Comparison of ENCODE assay signal across 14 mouse cellular contexts in genomic region chr3:41942964-41943363, GRCm38 (mm10).
A peak's percentile ranks its signal among the peaks of the same experiment; 100 is the strongest.
DNase-seq lines count a peak whose midpoint lies in the region; ATAC-seq lines count a peak whose summit lies in the region.
"Had no signal": no experiment of that assay in that cellular context is flagged by ENCODE, and none has a peak within 500 bp of the region (broad histone marks: within the 10 kb centered on the region; RNA-seq: fewer than 3 reads in every experiment).

No protein-coding gene starts in this region.

- no peak overlapping the region for H3K27ac ChIP-seq in hindbrain, embryonic 13.5 days
- no peak overlapping the region for H3K27ac ChIP-seq in hindbrain, embryonic 11.5 days (ENCODE audit: low read depth, low read length)
- no peak overlapping the region for H3K27ac ChIP-seq in neural tube, embryonic 11.5 days (ENCODE audit: low read depth, low read length)
- no peak overlapping the region for H3K27ac ChIP-seq in neural tube, embryonic 13.5 days (replicated peaks)
- H3K27ac ChIP-seq: limb, embryonic 15.5 days had no signal

- H3K4me2 ChIP-seq in hindbrain, embryonic 13.5 days, result no peak overlapping the region
- H3K4me2 ChIP-seq in hindbrain, embryonic 11.5 days (replicated peaks; ENCODE audit: low read depth, low read length), result no peak overlapping the region
- no peak overlapping the region for H3K4me2 ChIP-seq in neural tube, embryonic 11.5 days (ENCODE audit: low read depth)
- no peak overlapping the region for H3K4me2 ChIP-seq in neural tube, embryonic 13.5 days
- H3K4me2 ChIP-seq: limb, embryonic 15.5 days had no signal

- H3K9me3 ChIP-seq in hindbrain, embryonic 13.5 days, result no peaks in the 10 kb centered on the region
- H3K9me3 ChIP-seq in hindbrain, embryonic 11.5 days (ENCODE audit: control insufficient read depth, low read length), result no peaks in the 10 kb centered on the region
- no peaks in the 10 kb centered on the region for H3K9me3 ChIP-seq in neural tube, embryonic 11.5 days (ENCODE audit: control insufficient read depth, low read length)
- no peaks in the 10 kb centered on the region for H3K9me3 ChIP-seq in neural tube, embryonic 13.5 days
- H3K9me3 ChIP-seq: limb, embryonic 15.5 days had no signal

- peaks cover 13% of the 10 kb centered on the region for H3K4me1 ChIP-seq in hindbrain, embryonic 13.5 days (replicated peaks)
- no peaks in the 10 kb centered on the region for H3K4me1 ChIP-seq in hindbrain, embryonic 11.5 days (replicated peaks; ENCODE audit: control insufficient read depth, insufficient read depth, low read length)
- H3K4me1 ChIP-seq in neural tube, embryonic 11.5 days (ENCODE audit: control insufficient read depth, insufficient read depth, low read length), result no peaks in the 10 kb centered on the region
- peaks cover 9% of the 10 kb centered on the region for H3K4me1 ChIP-seq in neural tube, embryonic 13.5 days (replicated peaks)
- H3K4me1 ChIP-seq: limb, embryonic 15.5 days had no signal

- DNase-seq in adrenal gland, postnatal 10 days, result peak; percentile 2
- no peak for DNase-seq in adrenal gland, adult 2 months
- no peak for DNase-seq in hindbrain, embryonic 11.5 days (ENCODE audit: low spot score)
- DNase-seq in neural tube, embryonic 11.5 days (ENCODE audit: low spot score), result peak; percentile 23
- no peak for DNase-seq in neural tube, embryonic 10.5 days (ENCODE audit: extremely low spot score, low spot score)
- no peak for DNase-seq in urinary bladder, postnatal 4 days (ENCODE audit: low spot score in 2 of 2)
- DNase-seq: cerebellum, adult 9-10 months; layer of hippocampus, adult 9-11 months; lung, postnatal 14 days; thymus, postnatal 14 days had no signal

- H3K27me3 ChIP-seq in hindbrain, embryonic 13.5 days, result no peaks in the 10 kb centered on the region
- H3K27me3 ChIP-seq in hindbrain, embryonic 11.5 days (ENCODE audit: control insufficient read depth, insufficient read depth, low read length), result no peaks in the 10 kb centered on the region
- H3K27me3 ChIP-seq in neural tube, embryonic 11.5 days (ENCODE audit: control insufficient read depth, insufficient read depth, low read length), result no peaks in the 10 kb centered on the region
- H3K27me3 ChIP-seq in neural tube, embryonic 13.5 days, result no peaks in the 10 kb centered on the region
- H3K27me3 ChIP-seq: limb, embryonic 15.5 days had no signal

- no peaks in the 10 kb centered on the region for H3K36me3 ChIP-seq in hindbrain, embryonic 13.5 days
- no peaks in the 10 kb centered on the region for H3K36me3 ChIP-seq in hindbrain, embryonic 11.5 days (ENCODE audit: control insufficient read depth, insufficient read depth, low read length)
- H3K36me3 ChIP-seq in neural tube, embryonic 11.5 days (ENCODE audit: control insufficient read depth, insufficient read depth, low read length), result no peaks in the 10 kb centered on the region
- H3K36me3 ChIP-seq in neural tube, embryonic 13.5 days, result no peaks in the 10 kb centered on the region
- H3K36me3 ChIP-seq: limb, embryonic 15.5 days had no signal

- 32% methylated on average over 6 of the region's 6 CpGs for WGBS in hindbrain, embryonic 13.5 days
- WGBS in hindbrain, embryonic 11.5 days, result 65% methylated on average over 6 of the region's 6 CpGs
- 59% methylated on average over 6 of the region's 6 CpGs for WGBS in neural tube, embryonic 11.5 days
- 17% methylated on average over 6 of the region's 6 CpGs for WGBS in neural tube, embryonic 13.5 days

- no peak overlapping the region for H3K9ac ChIP-seq in hindbrain, embryonic 13.5 days
- H3K9ac ChIP-seq in hindbrain, embryonic 11.5 days (ENCODE audit: low read depth, low read length), result no peak overlapping the region
- no peak overlapping the region for H3K9ac ChIP-seq in neural tube, embryonic 11.5 days (ENCODE audit: low read length)
- H3K9ac ChIP-seq in neural tube, embryonic 13.5 days, result no peak overlapping the region
- H3K9ac ChIP-seq: limb, embryonic 15.5 days had no signal

- peak; percentile 81 for ATAC-seq in hindbrain, embryonic 13.5 days (ENCODE audit: low FRiP score)
- ATAC-seq in hindbrain, embryonic 11.5 days (ENCODE audit: low FRiP score), result no peak
- no peak for ATAC-seq in neural tube, embryonic 11.5 days (ENCODE audit: insufficient read depth, low FRiP score, low TSS enrichment)
- ATAC-seq in neural tube, embryonic 13.5 days (ENCODE audit: low read depth), result peak; percentile 77

- H3K4me3 ChIP-seq in hindbrain, embryonic 13.5 days, result no peak overlapping the region
- H3K4me3 ChIP-seq in hindbrain, embryonic 11.5 days (ENCODE audit: low read depth, low read length), result no peak overlapping the region
- H3K4me3 ChIP-seq in neural tube, embryonic 11.5 days (ENCODE audit: low read depth, low read length), result no peak overlapping the region
- no peak overlapping the region for H3K4me3 ChIP-seq in neural tube, embryonic 13.5 days
- H3K4me3 ChIP-seq: limb, embryonic 15.5 days; myocyte had no signal

Comparison
In these comparisons a context has a peak if more than half of its experiments do, and no peak if none do; other contexts are left out.
1. DNase-seq: peak in adrenal gland, postnatal 10 days (single experiment) and neural tube, embryonic 11.5 days (single experiment); none in adrenal gland, adult 2 months (single experiment), hindbrain, embryonic 11.5 days (single experiment), neural tube, embryonic 10.5 days (single experiment) and urinary bladder, postnatal 4 days (0 of 2).
2. ATAC-seq: peak in hindbrain, embryonic 13.5 days (single experiment) and neural tube, embryonic 13.5 days (single experiment); none in hindbrain, embryonic 11.5 days (single experiment) and neural tube, embryonic 11.5 days (single experiment).